Mouse (Mus musculus) adrenal gland, adult 8-10 months (tissue): ENCODE measurements around the gene Slc35c1. TPM values are rescaled to one million over a fixed set of nuclear protein-coding genes. Genes with fewer than 3 reads are reported as not detected.
"Not testable (repeated sequence)": the region's sequence is repeated elsewhere in the genome, so short reads cannot be mapped to it uniquely, and the experiment has no call there.

Experiments
- DNase-seq: peaks from one replicate; pipeline ENCODE4 v3.0.0; 2022
- total RNA-seq, 4 experiments: library from RNA; stranded (reverse); gene quantifications; 2 replicates each; pipeline ENCODE4 v1.2.4; 2022

The Slc35c1 gene
- 10 to 100 TPM; 15.7 to 24.0 (median 19.6) TPM for total RNA-seq

DNA sequence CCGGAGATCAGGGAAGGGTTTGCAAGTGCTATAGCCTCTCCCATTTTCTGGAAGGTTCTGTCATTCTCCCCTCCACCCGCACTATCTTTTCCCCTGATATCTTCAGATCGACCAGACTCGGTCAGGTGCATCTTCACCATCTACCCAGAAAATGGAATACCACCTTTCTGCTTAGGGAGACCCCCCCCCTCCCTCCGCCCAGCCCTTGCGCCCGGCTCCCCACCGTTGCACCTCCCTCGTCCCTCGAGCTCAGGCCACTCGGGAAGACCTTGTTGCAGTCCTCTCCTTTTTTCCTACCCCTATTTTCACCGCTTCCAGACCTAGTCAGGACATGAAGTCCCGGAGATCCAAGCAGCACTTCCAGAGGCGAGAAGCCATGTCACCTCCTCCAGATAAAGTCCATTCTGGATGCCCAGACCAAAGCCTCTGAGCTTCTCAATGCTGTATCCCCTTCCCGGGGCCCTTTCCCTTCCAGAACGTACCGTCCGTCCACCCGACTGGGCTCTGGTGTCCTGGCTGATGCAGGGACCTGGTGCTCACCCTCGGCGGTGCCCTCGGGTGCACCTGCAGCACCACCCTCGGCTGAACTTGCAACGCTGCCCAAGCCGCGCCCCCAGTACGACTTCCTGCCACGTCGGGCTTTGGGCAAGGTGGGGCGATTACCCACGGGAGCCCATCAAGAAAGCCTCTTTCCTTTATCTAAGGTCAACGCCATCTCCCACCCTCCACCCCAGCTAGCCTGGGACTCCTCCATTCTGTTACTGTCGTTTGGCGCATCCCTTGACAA lies at the start of gene Slc35c1:
TSS of gene Slc35c1 (minus strand) at position 618 of the 787 bp plus-strand sequence.
- DNase-seq = no peak

DNA sequence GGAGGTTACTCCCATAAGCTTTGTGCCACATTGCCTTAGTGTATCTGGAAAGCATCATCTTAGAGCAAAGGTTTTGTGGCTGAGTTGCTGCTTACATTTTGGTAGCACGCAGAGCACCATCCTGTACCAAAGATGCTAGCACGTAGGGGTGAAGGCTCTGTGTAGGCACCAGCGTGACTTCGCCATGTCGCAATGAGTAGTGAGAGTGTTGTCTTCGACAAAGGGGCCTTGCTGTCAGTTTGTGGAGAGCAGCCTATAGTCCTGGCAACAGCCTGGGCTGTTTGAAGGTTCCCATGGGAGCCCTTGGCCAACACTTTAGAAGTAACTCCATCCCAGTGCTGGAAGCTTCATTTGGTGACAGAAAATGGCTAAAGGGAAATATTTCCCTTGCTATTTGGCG lies 45.0 kb upstream of the Slc35c1 start:
- no peak for DNase-seq

DNA sequence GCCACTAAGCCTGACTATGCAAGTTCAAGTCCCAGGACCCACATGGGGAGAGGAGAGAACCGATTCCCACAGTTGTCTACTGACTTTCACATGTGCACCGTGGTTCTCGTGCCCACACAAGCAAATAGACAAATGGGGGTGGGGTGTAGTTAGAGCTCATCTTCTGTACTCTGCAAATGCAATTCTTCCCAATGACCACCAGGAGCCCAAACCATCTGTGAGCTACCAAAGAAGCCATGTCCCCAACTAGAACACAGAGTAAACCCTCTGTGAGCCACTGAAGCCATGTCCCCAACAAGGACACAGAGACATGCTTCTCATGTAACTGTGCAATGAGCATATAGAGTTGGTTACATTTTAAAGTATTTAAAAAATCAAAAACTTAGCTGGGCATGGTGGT lies 43.1 kb upstream of the Slc35c1 start:
- DNase-seq = no peak

DNA sequence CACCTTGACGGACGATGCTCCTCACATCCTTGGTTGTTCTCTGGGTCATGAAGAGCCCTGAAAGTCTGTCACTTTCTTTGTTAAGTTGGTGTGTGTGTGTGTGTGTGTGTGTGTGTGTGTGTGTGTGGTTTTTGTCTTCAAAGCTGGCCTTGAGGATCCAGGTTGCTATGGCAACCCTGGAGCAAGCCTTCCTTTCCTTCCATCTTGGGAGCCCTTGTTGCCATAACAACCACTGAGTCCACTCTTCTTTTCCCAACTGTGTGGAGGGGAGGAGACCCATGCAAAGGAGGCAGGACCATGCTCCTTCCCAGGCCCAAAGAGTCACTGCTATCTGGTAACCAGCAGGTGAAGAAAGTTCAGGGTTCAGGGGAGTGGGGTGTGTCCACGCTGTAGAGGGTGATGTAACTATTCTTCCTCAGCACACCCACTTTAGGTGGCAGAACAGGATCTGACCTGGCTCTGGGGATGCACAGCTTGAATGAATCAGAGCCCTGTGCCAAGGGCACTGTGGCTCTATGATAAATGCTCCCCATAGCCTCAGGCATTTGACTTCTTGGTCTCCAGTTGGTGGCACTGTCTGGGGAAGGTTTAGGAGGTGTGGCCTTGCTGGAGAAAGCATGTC lies 39.5 kb upstream of the Slc35c1 start:
- no peak for DNase-seq

DNA sequence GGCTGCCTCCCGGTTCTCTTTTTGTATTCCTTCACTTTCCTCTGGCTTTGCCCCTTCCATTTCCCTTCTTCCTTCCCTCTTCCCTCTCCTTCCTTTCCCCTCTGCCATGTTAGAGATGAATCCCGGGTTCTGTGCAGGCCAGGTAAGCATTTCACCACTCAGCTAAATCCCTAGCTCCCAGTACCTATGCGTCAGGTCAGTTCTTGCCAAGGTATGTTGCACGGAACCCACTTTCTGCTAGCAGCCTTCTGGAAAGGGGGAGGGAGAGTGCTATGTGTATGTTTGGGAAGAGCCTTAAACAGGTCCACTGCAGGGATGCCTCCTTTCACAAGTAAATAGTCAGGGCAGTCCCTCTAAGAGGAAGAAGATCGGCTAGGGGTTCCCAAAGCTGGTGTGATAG lies 36.8 kb upstream of the Slc35c1 start:
- DNase-seq = no peak

DNA sequence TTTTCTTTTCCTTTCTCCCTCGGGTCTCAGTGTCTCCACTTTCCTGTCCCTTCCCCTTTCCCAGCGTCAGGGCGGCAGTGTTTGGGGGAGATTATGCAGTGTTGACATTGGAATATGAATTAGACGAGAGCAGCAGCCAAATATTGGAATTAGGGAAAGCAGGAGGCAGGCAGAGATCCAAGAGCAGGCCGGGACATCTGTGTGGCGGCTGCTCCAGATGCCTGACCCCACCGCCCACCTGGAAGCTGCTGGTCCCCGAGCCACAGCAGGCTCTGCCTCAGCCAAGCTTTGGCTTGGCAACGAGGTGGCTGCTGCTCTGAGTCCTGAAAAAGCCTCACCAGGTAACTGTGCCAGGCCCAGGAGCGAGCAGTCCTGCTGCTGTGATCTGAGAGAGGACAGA lies 36.3 kb upstream of the Slc35c1 start:
- no peak for DNase-seq

DNA sequence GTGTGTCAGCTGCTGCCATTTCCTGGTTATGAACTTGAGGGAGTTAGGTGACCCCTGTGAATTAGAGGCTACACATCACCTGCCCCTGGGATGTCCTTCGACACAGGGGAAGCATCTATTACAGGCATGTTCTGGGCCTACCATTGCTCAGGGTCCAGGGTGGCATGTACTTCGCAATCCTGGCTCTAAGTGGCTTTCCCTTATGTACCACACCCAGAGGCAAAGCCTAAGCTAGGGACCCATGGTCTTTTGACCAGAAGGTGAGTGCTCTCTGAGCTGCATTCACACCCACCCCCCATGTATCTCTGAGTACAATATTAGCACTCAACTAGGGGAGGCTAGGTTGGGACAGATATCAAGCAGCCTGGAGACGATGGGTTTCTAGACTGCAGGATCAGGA lies 34.6 kb upstream of the Slc35c1 start:
- no peak for DNase-seq

DNA sequence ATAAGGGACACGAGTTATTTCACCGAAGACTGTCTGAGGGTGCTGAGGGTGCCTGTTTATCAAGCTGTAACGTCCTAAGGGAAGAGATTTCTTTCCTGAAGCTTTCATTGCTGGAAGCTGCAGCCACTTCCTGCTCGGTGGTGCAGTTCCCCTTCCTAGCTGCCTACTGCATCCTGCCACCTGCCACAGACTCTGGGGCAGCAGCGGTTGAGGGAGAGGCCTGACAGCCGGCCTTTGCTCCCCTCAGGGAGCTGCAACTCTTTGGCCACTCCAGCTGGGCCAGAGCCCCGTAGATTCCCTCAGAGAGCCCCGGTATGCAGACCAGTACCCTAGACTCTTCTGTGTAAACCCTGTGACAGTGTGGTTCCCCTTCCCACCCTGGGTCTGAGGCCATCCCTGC lies 34.1 kb upstream of the Slc35c1 start:
- no peak for DNase-seq

DNA sequence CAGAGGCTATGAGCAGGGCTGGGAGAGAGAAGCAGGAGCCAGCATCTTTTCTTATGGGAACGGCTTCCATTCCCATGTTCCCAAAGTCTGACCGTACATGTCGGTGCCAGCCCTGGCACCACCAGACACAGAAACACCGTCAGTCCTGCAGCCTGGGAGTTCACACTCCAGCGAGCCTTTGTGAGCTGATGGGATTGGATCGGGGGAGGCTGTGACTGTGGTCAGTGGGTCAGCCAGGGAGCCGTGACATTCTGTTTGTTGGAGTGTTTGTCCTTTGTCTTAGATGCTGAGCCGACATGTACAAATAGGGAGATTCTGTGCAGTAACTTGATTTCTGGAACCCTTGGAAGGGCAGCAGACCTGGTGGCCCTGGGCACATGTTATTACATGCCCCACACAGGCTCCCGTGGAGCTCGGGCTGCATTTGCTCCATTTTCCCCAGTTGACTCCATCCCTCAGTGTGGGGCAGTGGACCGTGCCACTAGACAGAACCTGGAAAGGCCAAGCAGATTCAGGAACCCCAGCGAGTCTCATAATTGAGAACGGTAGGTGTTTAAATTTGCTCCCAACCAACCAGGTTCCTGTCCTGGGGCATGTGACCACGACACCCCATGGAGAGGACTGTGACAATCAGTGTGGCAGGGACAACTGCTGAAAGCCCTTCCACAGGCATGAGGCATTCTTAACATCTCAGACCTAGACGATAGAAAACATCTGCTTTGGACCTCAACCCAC lies 33.5 kb upstream of the Slc35c1 start:
- DNase-seq = no peak

DNA sequence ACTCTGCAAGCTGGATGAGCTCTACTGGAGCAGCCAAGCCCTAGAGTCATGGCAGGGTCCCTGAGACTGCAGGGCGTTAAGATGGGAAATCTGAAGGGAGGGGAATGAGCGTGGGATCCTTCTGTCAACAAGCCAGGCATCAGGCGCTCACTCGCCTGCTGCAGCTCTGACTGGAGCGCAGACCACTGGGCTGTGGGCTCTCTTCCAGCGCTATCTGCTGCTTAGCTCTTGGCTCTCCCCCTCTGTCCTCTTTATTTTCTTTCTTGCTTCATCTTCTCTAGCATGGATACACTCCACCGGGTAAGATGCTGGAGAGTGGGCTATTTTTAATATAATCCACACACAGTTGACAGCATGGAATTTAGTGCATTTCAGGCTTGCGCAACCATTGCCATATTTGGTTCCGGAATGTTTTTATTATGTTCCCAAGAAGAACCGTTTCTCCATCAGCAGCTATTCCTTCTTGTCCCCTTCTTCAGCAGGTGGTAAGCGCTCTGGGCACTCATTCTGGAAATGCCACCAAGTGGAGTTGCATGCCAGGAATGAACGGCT lies 31.7 kb upstream of the Slc35c1 start:
- no peak for DNase-seq

DNA sequence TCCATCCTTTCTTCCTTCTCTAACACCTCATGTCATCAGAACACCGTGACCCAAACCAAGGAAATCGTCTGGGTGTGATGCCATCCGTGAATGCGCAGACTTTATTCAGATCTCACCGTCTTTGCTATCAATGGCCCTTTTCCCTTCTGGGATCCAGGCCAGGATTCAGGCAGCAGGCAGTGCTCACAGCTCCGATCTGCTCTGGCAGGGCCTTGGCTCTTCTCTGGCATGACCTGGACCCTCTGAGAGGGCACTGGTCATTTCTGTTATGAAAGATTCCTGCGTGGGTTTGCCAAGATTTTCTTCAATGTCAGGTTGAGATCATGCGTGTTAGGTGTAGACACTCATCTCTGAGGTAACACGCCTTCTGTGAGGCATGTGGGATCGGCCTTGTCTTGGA lies 30.2 kb upstream of the Slc35c1 start:
- DNase-seq = no peak

DNA sequence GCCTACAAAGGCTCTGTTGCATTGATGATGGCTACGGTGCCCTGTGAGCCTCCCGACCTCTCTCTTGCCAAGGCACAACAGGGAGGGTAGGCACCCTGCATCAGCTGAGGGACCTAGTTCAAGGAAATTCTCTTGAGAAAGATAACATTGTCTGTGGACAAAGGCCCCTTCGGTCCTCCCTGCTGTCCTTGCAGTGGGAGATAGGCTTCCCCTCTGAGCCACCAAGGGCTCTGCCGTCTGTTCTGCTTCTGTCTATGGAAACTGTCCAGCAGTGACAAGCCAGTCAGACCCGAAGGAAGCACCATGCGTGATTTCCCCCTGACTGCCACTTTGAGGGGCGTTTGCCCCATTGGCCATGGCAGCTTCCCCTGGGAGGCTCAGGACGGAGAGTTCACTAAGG lies 27.5 kb upstream of the Slc35c1 start:
- no peak for DNase-seq

DNA sequence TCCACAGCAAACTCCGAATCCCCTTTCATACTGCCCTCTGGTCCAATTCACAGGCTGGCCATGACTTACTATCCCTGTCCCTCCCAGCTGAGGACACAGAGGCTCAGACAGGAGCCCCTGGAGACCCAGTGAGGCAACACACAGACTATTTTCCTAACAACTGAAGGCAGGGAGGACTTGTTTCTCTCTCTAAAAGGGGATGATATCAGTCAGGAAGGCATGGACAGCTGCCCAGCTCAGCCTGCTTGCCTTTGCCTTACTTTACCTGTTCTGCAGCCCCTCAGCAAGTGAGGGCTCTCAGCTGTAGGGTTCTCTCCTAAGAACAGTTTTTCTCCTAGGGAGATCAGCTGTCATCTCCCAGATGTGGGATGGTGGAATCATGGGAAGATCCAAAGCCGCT lies 26.6 kb upstream of the Slc35c1 start:
- no peak for DNase-seq

DNA sequence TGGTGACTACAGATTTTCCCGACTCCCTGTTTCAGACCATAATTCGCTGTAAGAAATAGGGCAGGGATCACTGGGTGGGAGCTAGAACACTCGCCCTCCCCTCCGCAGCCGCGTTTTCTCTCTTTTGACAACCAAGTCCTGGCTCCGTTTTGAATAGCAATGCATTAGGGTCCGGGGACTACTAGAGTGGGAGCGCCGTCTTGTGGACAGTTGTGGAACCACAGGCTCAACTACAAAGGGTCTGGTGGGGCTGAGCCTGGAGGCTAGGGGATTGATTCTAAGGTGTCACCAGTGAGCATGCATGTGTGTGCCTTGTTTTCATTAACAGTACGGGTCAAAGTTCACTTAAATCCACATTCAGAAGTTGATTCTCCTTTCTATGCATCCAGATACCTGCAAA lies 26.1 kb upstream of the Slc35c1 start:
- DNase-seq = peak; percentile 52

DNA sequence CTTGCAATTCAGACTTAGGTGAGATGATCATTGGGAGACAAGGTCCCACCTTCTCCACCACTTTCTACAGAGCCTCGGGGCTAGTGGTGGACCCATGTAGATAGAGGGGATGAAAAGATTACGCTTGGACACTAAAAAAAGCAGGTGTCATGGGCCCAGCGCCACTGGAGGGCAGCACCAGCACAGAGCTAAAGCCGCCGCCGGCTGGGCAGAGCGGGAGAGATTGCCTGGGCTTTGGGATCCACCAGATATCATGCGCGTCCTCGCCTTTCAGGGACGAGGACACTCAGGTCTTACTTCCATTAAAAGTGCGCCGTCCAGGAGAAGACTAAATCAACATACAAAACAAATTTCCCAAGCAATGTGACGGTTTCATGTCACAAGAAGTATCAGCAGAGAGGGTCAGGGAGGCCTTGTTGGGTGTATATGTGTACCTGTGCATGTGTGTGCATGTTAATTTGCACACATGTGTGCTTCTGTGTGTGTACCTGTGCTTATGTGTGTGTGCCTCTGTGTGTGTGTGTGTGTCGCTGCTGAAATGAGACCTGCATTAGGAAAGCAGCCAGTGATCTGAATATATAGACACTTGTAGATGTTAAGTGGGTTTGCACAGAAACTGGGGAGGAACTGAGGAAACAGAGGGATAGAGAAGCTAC lies 25.4 kb upstream of the Slc35c1 start:
- DNase-seq = peak; percentile 63

DNA sequence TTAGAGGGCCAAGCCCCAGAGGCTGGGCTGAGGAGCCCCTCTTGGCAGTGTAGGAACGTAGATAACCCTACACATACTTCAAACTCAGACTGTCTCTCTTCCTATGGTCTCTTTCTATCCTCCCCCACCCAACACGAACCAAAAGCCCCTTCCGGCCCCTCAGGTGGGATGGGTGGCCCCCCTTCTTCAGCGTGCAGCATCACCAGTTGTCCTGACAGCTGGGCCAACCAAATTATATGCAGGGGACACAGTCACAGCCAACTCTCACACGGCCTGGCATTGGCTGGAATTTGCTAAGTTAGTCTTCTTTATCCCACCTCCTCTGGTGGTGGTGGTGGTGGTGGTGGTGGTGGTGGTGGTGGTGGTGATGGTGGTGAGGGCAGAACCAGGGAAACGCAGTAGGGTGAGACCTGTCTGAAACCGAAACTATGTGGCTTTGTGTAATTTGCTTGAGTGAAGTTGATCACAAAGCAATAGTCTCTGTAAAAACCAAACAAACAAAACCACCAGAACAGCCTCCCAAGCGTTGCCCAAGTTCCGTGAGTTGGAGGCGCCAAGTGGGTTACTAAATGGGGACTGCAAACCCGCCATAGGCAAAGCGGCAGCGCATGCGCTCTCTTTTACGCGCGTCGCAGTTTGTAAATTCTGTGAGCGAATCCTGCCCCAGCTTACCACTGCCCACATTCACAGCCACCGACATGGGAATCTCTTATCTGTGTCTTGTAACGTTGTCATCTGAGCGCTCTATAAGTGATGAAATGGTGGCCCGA lies 24.1 kb upstream of the Slc35c1 start:
- DNase-seq = no peak

DNA sequence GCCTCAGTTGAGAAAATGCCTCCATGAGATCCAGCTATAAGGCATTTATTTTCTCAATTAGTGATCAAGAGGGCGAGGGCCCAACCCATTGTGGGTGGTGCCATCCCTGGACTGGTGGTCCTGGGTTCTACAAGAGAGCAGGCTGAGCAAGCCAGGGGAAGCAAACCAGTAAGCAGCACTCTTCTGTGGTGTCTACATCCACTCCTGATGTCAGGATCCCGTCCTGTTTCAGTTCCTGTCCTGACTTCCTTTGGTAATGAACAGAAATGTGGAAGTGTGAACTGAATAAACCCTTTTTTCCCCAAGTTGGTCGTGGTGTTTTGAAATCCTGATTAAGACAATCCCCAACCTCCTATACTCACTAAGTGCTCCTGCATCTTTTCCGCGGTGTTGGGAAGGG lies 23.2 kb upstream of the Slc35c1 start:
- no peak for DNase-seq

DNA sequence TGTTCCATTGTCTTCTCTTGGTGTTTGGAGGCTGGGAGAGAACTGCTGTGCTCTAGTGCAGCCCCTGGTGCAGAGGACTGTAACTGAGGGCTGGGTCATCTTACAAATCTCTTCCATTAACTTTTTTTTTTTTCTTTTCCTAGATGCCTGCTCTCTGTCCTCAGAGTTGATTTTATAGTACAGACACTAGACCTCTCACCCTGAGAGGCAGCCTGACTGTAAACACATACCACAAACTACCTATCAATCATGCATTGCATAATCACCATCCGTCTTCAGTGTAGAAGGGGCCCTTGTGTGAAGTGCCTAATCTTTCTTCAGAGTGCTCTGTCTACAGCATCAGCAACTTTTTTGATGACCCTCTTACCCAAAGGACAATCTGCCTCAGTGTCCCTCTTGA lies 22.2 kb upstream of the Slc35c1 start:
- DNase-seq = no peak

DNA sequence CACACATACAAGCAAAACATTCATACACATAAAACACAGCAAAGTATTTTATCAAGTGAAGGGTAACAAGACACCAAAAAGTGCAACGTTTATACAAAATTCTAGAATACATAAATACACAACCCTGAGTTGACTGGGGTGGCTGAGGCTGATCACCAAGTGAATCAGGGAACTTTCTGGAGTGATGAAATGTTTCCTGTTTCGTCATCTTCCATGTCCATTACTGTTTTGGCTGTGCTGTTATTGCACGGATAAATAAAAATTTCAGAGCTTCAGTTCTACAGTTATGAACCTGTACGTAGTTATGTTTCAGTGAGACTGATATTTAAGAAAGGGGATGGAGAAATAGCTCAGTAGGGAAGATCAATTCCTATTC lies 18.0 kb upstream of the Slc35c1 start:
- no peak for DNase-seq

DNA sequence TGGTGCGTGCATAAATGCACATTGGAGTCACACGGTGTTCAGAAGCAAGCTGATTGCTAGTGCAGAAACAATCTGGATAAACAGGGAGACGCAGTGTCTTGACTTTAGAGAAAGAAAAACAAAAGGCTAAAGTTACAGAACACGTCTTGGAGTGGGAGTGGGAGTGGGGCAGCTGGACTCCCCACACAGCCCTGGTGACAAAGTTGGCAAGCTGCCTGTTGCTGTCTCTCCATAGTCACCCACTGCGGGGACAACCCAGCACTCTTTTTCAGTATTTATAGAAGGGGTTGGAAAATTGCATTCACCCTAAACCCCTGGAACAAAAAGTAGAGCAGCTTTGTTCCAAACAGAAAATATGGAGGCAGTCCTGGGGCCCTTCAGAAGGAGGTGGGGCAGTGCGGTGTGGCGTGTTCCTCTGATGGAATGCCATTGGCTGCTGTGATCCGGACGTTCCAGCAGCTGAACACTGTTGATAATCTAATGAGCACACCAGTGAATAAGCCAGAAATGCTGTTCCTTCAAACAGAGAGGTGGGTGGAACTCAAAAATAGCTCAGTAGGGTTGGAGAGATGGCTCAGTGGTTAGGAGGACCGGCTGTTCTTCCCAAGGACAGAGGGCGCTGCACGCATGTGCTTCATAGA lies 17.5 kb upstream of the Slc35c1 start:
- DNase-seq = no peak

DNA sequence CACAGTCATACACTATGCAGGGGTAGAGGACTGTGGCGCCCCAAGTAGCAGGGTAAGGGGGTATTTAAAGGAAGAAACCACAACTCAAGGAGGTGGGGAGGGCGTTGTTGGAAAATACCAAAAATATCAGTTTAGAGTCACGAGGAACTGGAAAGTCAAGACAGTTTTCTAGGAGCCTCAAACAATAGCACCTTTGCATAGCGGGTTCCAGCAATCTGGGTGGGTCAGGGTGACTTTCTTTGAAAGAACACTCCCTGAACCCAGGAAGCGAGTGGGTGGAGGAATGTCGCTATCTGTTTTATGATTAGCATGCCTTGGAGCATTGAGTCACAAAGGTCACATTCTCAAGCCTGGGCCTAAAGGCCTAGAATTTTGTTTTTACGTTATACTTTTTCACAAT lies 16.2 kb upstream of the Slc35c1 start:
- not testable (repeated sequence) for DNase-seq

DNA sequence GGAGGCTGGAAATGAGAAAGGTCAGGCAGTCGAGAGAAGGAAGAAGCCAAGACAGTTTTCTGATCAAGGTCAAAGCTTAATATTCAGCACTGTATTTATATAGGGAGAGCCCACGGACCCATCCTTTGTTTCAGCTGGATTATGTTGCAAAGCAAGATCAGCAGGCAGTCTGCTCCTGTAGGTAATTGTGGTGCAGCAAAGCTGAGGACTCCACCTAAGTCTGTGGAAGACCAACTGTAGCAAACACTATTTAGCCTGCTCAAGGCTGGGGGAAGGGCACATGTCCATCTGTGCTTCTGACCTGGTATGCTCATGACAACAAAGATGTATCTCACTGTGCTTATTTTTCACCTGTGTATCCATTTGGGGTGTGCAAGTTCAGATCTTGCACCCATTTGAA lies 15.4 kb upstream of the Slc35c1 start:
- no peak for DNase-seq
